Mouse (Mus musculus) megakaryocyte, embryonic 14.5 days (primary cell): Measurements from ENCODE around the gene Gm21969.

Source experiments
- FLI1 ChIP-seq: IDR thresholded peaks from 2 replicates; pipeline ENCODE4 v1.6.1; 2012; ENCODE audit warnings: low read length, inconsistent platforms, mixed read lengths
- GATA1 ChIP-seq: IDR thresholded peaks from 3 replicates; pipeline ENCODE4 v1.6.1; 2012; ENCODE audit warnings: mixed read lengths, low read length, inconsistent platforms, borderline replicate concordance

- TF ChIP-seq GATA1 (no peak), FLI1 (no peak)
Observed at GRCm38 (mm10) chr4:139638356-139638755, 35.4 kb downstream of the Gm21969 start.
